ENCODE assay signal across 29 mouse cellular contexts in genomic region chr12:51399871-51400270, GRCm38 (mm10).
"Had no signal": no experiment of that assay in that cellular context is flagged by ENCODE, and none has a peak within 500 bp of the region (broad histone marks: within the 10 kb centered on the region; RNA-seq: fewer than 3 reads in every experiment).

No protein-coding gene starts in this region.

- H3K4me3 ChIP-seq: left cerebral cortex, adult 2 months; limb, embryonic 10.5 days; limb, embryonic 12.5 days; limb, embryonic 13.5 days; limb, embryonic 15.5 days; liver, embryonic 12.5 days; liver, embryonic 13.5 days; liver, embryonic 15.5 days; lung, embryonic 15.5 days; megakaryocyte, embryonic 14.5 days; midbrain, embryonic 10.5 days; midbrain, embryonic 12.5 days; midbrain, embryonic 13.5 days; midbrain, embryonic 15.5 days; myocyte had no signal

- H3K27me3 ChIP-seq: limb, embryonic 12.5 days; limb, embryonic 13.5 days; limb, embryonic 15.5 days; liver, embryonic 12.5 days; liver, embryonic 13.5 days; liver, embryonic 15.5 days; lung, embryonic 15.5 days; megakaryocyte, embryonic 14.5 days; midbrain, embryonic 12.5 days; midbrain, embryonic 13.5 days; midbrain, embryonic 15.5 days had no signal

- ATAC-seq: liver, embryonic 12.5 days; lung, postnatal 0 days; midbrain, embryonic 13.5 days; midbrain, embryonic 15.5 days; midbrain, embryonic 16.5 days had no signal

- H3K9me3 ChIP-seq: limb, embryonic 10.5 days; limb, embryonic 12.5 days; limb, embryonic 13.5 days; limb, embryonic 15.5 days; liver, embryonic 12.5 days; liver, embryonic 13.5 days; liver, embryonic 15.5 days; lung, embryonic 15.5 days; midbrain, embryonic 10.5 days; midbrain, embryonic 12.5 days; midbrain, embryonic 13.5 days; midbrain, embryonic 15.5 days had no signal

- DNase-seq: left cerebral cortex, postnatal 4 days; liver, embryonic 13.5 days; lung, adult 18-20 months; lung, adult 2 months; lung, embryonic 14.5 days; lung, postnatal 14 days; lung, postnatal 36 days; lung, postnatal 4 days; midbrain, embryonic 14.5 days had no signal

- H3K9ac ChIP-seq: limb, embryonic 12.5 days; limb, embryonic 13.5 days; limb, embryonic 15.5 days; liver, embryonic 12.5 days; liver, embryonic 13.5 days; liver, embryonic 14.5 days; liver, embryonic 15.5 days; lung, embryonic 14.5 days; lung, embryonic 15.5 days; midbrain, embryonic 12.5 days; midbrain, embryonic 13.5 days; midbrain, embryonic 15.5 days had no signal

- H3K4me1 ChIP-seq: limb, embryonic 10.5 days; limb, embryonic 12.5 days; limb, embryonic 13.5 days; limb, embryonic 15.5 days; liver, embryonic 12.5 days; liver, embryonic 13.5 days; liver, embryonic 15.5 days; lung, embryonic 15.5 days; midbrain, embryonic 10.5 days; midbrain, embryonic 12.5 days; midbrain, embryonic 13.5 days; midbrain, embryonic 15.5 days had no signal

- H3K4me2 ChIP-seq: limb, embryonic 12.5 days; limb, embryonic 13.5 days; limb, embryonic 15.5 days; liver, embryonic 11.5 days; liver, embryonic 12.5 days; liver, embryonic 13.5 days; liver, embryonic 15.5 days; lung, embryonic 14.5 days; lung, embryonic 15.5 days; midbrain, embryonic 11.5 days; midbrain, embryonic 12.5 days; midbrain, embryonic 13.5 days; midbrain, embryonic 15.5 days had no signal

- H3K27ac ChIP-seq: left cerebral cortex, adult 2 months; limb, embryonic 10.5 days; limb, embryonic 12.5 days; limb, embryonic 13.5 days; limb, embryonic 15.5 days; liver, embryonic 12.5 days; liver, embryonic 13.5 days; liver, embryonic 14.5 days; liver, embryonic 15.5 days; lung, embryonic 15.5 days; macrophage; midbrain, embryonic 10.5 days; midbrain, embryonic 12.5 days; midbrain, embryonic 13.5 days; midbrain, embryonic 15.5 days had no signal
